Mouse (Mus musculus) forebrain, postnatal 0 days (tissue): ENCODE data around the gene Akr1c19. TPM values are rescaled to one million over a fixed set of nuclear protein-coding genes. Genes with fewer than 3 reads are reported as not detected.
"Not testable (repeated sequence)": the region's sequence is repeated elsewhere in the genome, so short reads cannot be mapped to it uniquely, and the experiment has no call there.

Source experiments
- ATAC-seq: fragments of 200-750 bp; cut with Nextera tagmentation; 2 replicates; pipeline ENCODE4 v1.8.0; 2017; ENCODE audit warnings: mild to moderate bottlenecking, moderate library complexity
- DNase-seq: peaks from one replicate; pipeline ENCODE4 v3.0.0-alpha.2; 2015
- H3K27ac ChIP-seq: fragments of 300-500 bp; sonication (generic); 2 replicates; pipeline ENCODE4 v1.5.1; 2014; ENCODE audit warnings: low read depth, mild to moderate bottlenecking, antibody characterized with exemption, low read length, moderate library complexity, mixed read lengths
- H3K27me3 ChIP-seq: fragments of 300-500 bp; sonication (generic); 2 replicates; pipeline ENCODE4 v1.6.1; 2014; ENCODE audit warnings: mild to moderate bottlenecking, low read length, mixed read lengths; ENCODE audit not compliant: insufficient read depth
- H3K36me3 ChIP-seq: fragments of 300-500 bp; sonication (generic); 2 replicates; pipeline ENCODE4 v1.6.1; 2014; ENCODE audit warnings: mild to moderate bottlenecking, moderate library complexity; ENCODE audit not compliant: insufficient read depth
- H3K4me1 ChIP-seq: fragments of 300-500 bp; sonication (generic); 2 replicates; pipeline ENCODE4 v1.6.1; 2014; ENCODE audit warnings: antibody characterized with exemption; ENCODE audit not compliant: insufficient read depth
- H3K4me2 ChIP-seq: fragments of 300-500 bp; sonication (generic); 2 replicates; pipeline ENCODE4 v1.6.1; 2014; ENCODE audit warnings: low read depth, mild to moderate bottlenecking, moderate library complexity
- H3K4me3 ChIP-seq: fragments of 300-500 bp; sonication (generic); 2 replicates; pipeline ENCODE4 v1.5.1; 2014; ENCODE audit warnings: low read depth, low read length, mixed read lengths
- H3K9ac ChIP-seq: fragments of 300-500 bp; sonication (generic); 2 replicates; pipeline ENCODE4 v1.6.1; 2014; ENCODE audit warnings: mild to moderate bottlenecking
- H3K9me3 ChIP-seq: fragments of 300-500 bp; sonication (generic); 2 replicates; pipeline ENCODE4 v1.6.1; 2016; ENCODE audit warnings: low read length
- CTCF ChIP-seq: sonication (generic); IDR thresholded peaks from 2 replicates; pipeline ENCODE4 v1.5.1; 2016; ENCODE audit warnings: antibody characterized with exemption, control low read depth, low read depth
- WGBS: fragments of 180-500 bp; shearing (Covaris S2); extraction: QIAGEN DNeasy Blood & Tissue Kit; methylation state at CpG from one replicate; pipeline ENCODE4 v1.1.7; 2014; 5-methylcytosine and 5-hydroxymethylcytosine counted together
- polyA plus RNA-seq: library from polyadenylated mRNA; unstranded; fragments of >200 nt; fragmentation: Nextera tagmentation; extraction: Ambion mirVana; gene quantifications from 2 replicates; pipeline ENCODE4 v1.2.1, GENCODE M21; 2015
- total RNA-seq: library from RNA; depleted of rRNA; stranded (reverse); fragments of >200 nt; gene quantifications from 2 replicates; pipeline ENCODE4 v1.2.3, GENCODE M21; 2014

The Akr1c19 gene
- total and polyA plus RNA-seq, 2 experiments from 2014 or later: 5.3 to 10.5 TPM

GRCm38 (mm10) chr13:4206147-4206903 lies 22.2 kb upstream of the Akr1c19 start:
- Histone ChIP-seq H3K27ac (no peak overlapping the region), H3K4me2 (no peak overlapping the region), H3K9ac (no peak overlapping the region), H3K4me3 (no peak overlapping the region), H3K36me3 (no peaks in the 10 kb centered on the region), H3K4me1 (no peaks in the 10 kb centered on the region), H3K9me3 (no peaks in the 10 kb centered on the region), H3K27me3 (no peaks in the 10 kb centered on the region)
- 47% methylated on average over 1 of the region's 1 CpGs for WGBS
- TF ChIP-seq CTCF: no peak
- ATAC-seq (no peak), DNase-seq (no peak)

- no peaks in the 10 kb centered on the region for H3K36me3 ChIP-seq
- no peak for DNase-seq
- TF ChIP-seq CTCF: no peak
- no peaks in the 10 kb centered on the region for H3K4me1 ChIP-seq
- no peak overlapping the region for H3K9ac ChIP-seq
- H3K4me2 ChIP-seq: no peak overlapping the region
- ATAC-seq: no peak
- no peak overlapping the region for H3K4me3 ChIP-seq
- no peak overlapping the region for H3K27ac ChIP-seq
- H3K9me3 ChIP-seq: no peaks in the 10 kb centered on the region
- H3K27me3 ChIP-seq: no peaks in the 10 kb centered on the region
- WGBS: 68% methylated on average over 20 of the region's 20 CpGs
These were observed 16.8 kb upstream of the Akr1c19 start for GRCm38 (mm10) chr13:4211560-4212299.

DNA sequence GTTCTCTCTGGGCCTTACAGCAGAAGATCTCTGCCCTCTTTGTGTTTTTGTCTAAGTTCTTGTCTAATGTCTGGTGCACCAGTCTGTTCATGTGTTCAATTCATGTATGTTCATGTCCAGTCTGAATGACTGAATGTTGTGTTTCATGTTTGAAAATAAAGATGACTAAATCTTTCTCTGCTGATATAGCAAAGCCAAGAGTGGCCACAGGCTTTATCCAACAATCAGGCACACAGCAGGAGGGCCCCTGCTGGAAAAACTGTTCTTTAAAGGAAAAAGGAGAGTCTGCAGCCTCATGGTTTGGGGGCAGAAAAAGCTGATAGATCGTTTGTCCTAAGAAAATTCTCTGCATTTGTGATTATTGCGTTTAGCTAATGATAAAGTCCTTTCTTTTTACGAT lies 16.2 kb upstream of the Akr1c19 start:
- Histone ChIP-seq H3K27me3 (no peaks in the 10 kb centered on the region), H3K9me3 (no peaks in the 10 kb centered on the region), H3K4me1 (no peaks in the 10 kb centered on the region), H3K4me2 (no peak overlapping the region), H3K9ac (no peak overlapping the region), H3K36me3 (no peaks in the 10 kb centered on the region), H3K4me3 (no peak overlapping the region), H3K27ac (no peak overlapping the region)
- DNase-seq (no peak), ATAC-seq (no peak)
- WGBS: 50% methylated on average over 3 of the region's 3 CpGs
- TF ChIP-seq CTCF: no peak

GRCm38 (mm10) chr13:4215496-4215895 lies 13.0 kb upstream of the Akr1c19 start:
- H3K4me3 ChIP-seq, H3K9me3 ChIP-seq, ATAC-seq, H3K36me3 ChIP-seq, H3K4me1 ChIP-seq, H3K4me2 ChIP-seq, DNase-seq, H3K27me3 ChIP-seq, H3K9ac ChIP-seq, H3K27ac ChIP-seq: not testable (repeated sequence)
- 73% methylated on average over 1 of the region's 1 CpGs for WGBS

GRCm38 (mm10) chr13:4230841-4231623 lies 2.5 kb downstream of the Akr1c19 start:
- Histone ChIP-seq H3K4me1 (no peaks in the 10 kb centered on the region), H3K27ac (no peak overlapping the region), H3K4me2 (no peak overlapping the region), H3K9me3 (no peaks in the 10 kb centered on the region), H3K27me3 (no peaks in the 10 kb centered on the region), H3K36me3 (no peaks in the 10 kb centered on the region), H3K9ac (no peak overlapping the region), H3K4me3 (no peak overlapping the region)
- ATAC-seq: no peak
- DNase-seq: no peak
- 95% methylated on average over 8 of the region's 8 CpGs for WGBS
- TF ChIP-seq CTCF: no peak

DNA sequence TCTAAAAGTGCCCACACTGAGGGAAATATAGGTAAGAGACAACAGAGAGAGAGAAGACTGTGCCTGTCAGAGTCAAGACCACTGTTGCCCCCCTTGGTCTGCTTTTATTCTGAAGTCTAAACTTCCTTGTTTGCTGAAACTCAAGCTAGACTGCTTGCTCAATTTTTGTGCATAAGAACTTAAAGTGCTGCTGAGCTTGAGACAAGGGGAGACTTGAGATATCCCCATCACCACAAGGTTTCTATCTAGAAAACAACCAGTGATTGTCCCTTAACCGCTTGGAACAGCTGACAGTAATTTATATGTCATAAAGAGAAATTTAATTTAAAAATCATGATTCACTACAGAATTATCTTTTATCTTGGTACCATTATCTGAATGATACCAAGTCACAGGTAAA lies 4.6 kb downstream of the Akr1c19 start:
- Histone ChIP-seq H3K9ac (no peak overlapping the region), H3K4me3 (no peak overlapping the region), H3K27ac (no peak overlapping the region), H3K4me1 (no peaks in the 10 kb centered on the region), H3K4me2 (no peak overlapping the region), H3K9me3 (no peaks in the 10 kb centered on the region), H3K36me3 (no peaks in the 10 kb centered on the region), H3K27me3 (no peaks in the 10 kb centered on the region)
- ATAC-seq (no peak), DNase-seq (no peak)
- WGBS: 86% methylated on average over 1 of the region's 1 CpGs
- no peak for TF ChIP-seq CTCF
